Mouse (Mus musculus): Measurements from ENCODE around the gene Xk.

- TF ChIP-seq TAL1 (IDR thresholded peaks at IDR 0.05; ENCODE audit: low read length) (no peak), GATA1 (IDR thresholded peaks at IDR 0.05; ENCODE audit: low read length) (no peak)
These were observed 553 bp upstream of the Xk start for GRCm38 (mm10) chrX:9271947-9272459.
